Mouse (Mus musculus) intestine, embryonic 16.5 days (tissue): ENCODE data around the gene Irf4. TPM values are rescaled to one million over a fixed set of nuclear protein-coding genes. Genes with fewer than 3 reads are reported as not detected.

Source experiments
- ATAC-seq: fragments of 200-750 bp; cut with Nextera tagmentation; 2 replicates; pipeline ENCODE4 v1.8.0; 2017; ENCODE audit warnings: moderate TSS enrichment, moderate library complexity
- H3K27ac ChIP-seq: fragments of 300-500 bp; sonication (generic); 2 replicates; pipeline ENCODE4 v1.5.1; 2014; ENCODE audit warnings: mild to moderate bottlenecking, low read length
- H3K27me3 ChIP-seq: fragments of 300-500 bp; sonication (generic); replicated peaks from 2 replicates; pipeline ENCODE4 v1.6.1; 2014; ENCODE audit warnings: low read length, control low read depth, mixed read lengths; ENCODE audit not compliant: control insufficient read depth, insufficient read depth
- H3K36me3 ChIP-seq: fragments of 300-500 bp; sonication (generic); 2 replicates; pipeline ENCODE4 v1.6.1; 2014; ENCODE audit warnings: low read length, control low read depth; ENCODE audit not compliant: control insufficient read depth, insufficient read depth
- H3K4me1 ChIP-seq: fragments of 300-500 bp; sonication (generic); 2 replicates; pipeline ENCODE4 v1.6.1; 2014; ENCODE audit warnings: low read length, control low read depth, mixed read lengths; ENCODE audit not compliant: control insufficient read depth, insufficient read depth
- H3K4me2 ChIP-seq: fragments of 300-500 bp; sonication (generic); 2 replicates; pipeline ENCODE4 v1.6.1; 2014; ENCODE audit warnings: low read depth, low read length, control low read depth
- H3K4me3 ChIP-seq: fragments of 300-500 bp; sonication (generic); 2 replicates; pipeline ENCODE4 v1.5.1; 2014; ENCODE audit warnings: mild to moderate bottlenecking, low read length
- H3K9ac ChIP-seq: fragments of 300-500 bp; sonication (generic); 2 replicates; pipeline ENCODE4 v1.6.1; 2014; ENCODE audit warnings: low read depth, low read length
- H3K9me3 ChIP-seq: fragments of 300-500 bp; sonication (generic); 2 replicates; pipeline ENCODE4 v1.6.1; 2016; ENCODE audit warnings: low read length, control low read depth; ENCODE audit not compliant: control insufficient read depth
- WGBS: fragments of 180-500 bp; shearing (Covaris S2); extraction: QIAGEN DNeasy Blood & Tissue Kit; methylation state at CpG from one replicate; pipeline ENCODE4 v1.1.7; 2014; 5-methylcytosine and 5-hydroxymethylcytosine counted together
- polyA plus RNA-seq: library from polyadenylated mRNA; unstranded; fragments of >200 nt; fragmentation: Nextera tagmentation; extraction: Ambion mirVana; gene quantifications from 2 replicates; pipeline ENCODE4 v1.2.1, GENCODE M21; 2015

Irf4 gene
- polyA plus RNA-seq, 1 experiment from 2014 or later = 0.09 TPM

DNA sequence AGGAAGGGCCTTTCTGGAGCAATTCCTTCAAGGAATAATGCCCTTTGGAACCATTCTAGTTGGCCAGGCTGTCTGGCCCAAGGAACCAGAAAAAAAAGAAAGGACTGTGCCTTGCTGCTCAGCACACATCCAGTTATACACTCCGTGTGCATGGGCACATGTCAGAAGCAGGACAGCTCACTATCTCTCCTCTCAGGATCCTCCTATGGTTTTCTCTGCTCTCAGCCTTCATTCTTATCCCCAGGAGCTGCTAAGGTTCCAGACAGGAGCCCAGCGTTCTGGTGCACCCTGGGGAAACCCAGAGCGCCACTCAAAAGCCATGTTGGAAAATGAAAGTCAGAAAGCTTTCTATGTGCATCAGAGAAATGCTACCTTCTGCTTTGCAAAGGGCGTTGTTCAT is 33.5 kb upstream of the Irf4 start:
- H3K36me3 ChIP-seq = no peaks in the 10 kb centered on the region
- H3K9me3 ChIP-seq = no peaks in the 10 kb centered on the region
- no peak overlapping the region for H3K9ac ChIP-seq
- no peaks in the 10 kb centered on the region for H3K27me3 ChIP-seq
- 82% methylated on average over 4 of the region's 4 CpGs for WGBS
- ATAC-seq = no peak
- no peaks in the 10 kb centered on the region for H3K4me1 ChIP-seq
- H3K4me2 ChIP-seq = no peak overlapping the region
- H3K4me3 ChIP-seq = no peak overlapping the region
- H3K27ac ChIP-seq = no peak overlapping the region

DNA sequence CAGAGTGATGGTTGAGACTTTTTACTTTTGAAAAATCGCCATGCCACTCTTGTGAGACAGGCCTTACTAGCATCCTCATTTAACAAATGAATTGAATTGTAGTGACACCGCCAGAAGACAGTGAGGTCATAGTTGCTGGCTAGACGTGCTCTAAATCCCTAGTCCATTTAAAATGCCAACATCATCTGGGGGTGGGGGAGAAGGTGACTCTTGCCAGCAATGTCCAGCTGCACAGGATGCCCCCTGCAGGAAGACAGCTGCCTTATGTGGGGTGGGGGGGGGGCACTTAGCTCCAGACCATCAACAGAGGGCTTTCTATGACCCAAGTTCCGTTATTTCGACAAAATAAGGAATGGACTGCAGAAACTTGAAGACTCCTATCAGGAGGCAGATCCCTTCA is 32.4 kb upstream of the Irf4 start:
- no peak for ATAC-seq
- WGBS = 75% methylated on average over 5 of the region's 5 CpGs

DNA sequence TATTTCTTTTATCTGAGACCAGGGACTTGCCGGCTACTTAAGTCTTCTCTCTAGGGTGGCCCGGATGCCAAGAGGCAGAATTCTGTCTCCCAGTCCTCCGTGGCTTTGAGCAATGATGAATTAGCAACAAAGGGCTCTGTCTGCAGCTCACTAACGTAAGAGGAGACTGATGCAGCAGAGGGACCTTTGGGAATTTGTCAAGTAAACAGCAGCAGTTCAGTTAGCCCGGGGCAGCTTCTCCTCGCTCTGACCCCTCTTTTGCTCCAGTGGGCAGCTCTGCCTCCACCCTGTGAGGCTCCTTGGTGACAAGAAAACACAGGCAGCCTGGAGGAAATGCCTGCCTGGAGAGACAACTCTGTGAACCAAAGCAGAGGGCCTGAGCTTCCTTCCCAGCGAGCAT is 26.4 kb upstream of the Irf4 start:
- Histone ChIP-seq H3K9me3 (no peaks in the 10 kb centered on the region), H3K36me3 (no peaks in the 10 kb centered on the region), H3K9ac (no peak overlapping the region), H3K4me2 (no peak overlapping the region), H3K4me1 (peaks cover 6% of the 10 kb centered on the region; the same call in 1 of the 2 replicates), H3K27ac (no peak overlapping the region), H3K4me3 (no peak overlapping the region), H3K27me3 (no peaks in the 10 kb centered on the region)
- WGBS = 16% methylated on average over 7 of the region's 7 CpGs
- no peak for ATAC-seq

More for the DNA sequence above, 32.4 kb upstream of the Irf4 start:
- H3K36me3 ChIP-seq = no peaks in the 10 kb centered on the region
- H3K9ac ChIP-seq = no peak overlapping the region
- no peaks in the 10 kb centered on the region for H3K27me3 ChIP-seq
- no peak overlapping the region for H3K4me2 ChIP-seq
- no peak overlapping the region for H3K4me3 ChIP-seq
- H3K27ac ChIP-seq = no peak overlapping the region
- H3K9me3 ChIP-seq = no peaks in the 10 kb centered on the region
- H3K4me1 ChIP-seq = no peaks in the 10 kb centered on the region

DNA sequence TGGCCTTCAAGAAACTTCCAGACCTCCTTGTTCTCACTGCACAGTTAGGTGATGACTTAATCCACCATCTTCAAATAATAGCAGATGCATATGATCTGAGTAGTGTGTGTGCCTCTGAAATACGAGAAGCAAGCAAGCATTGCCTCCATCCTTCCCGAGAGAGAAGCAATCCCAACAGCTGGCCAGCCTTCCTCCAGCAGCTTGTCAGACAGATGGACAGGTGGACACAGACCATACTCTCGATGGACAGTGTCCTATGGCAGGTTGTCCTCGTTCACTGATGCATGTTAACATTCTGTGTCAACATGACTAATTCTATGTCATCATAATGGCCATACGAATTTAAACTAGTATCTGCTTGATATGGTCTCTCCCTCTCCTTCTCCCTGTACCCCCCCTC is 25.8 kb upstream of the Irf4 start:
- no peak overlapping the region for H3K4me3 ChIP-seq
- H3K9ac ChIP-seq = no peak overlapping the region
- no peaks in the 10 kb centered on the region for H3K36me3 ChIP-seq
- WGBS = 43% methylated on average over 5 of the region's 5 CpGs
- no peaks in the 10 kb centered on the region for H3K27me3 ChIP-seq
- H3K4me1 ChIP-seq = peaks cover 6% of the 10 kb centered on the region; the same call in 1 of the 2 replicates
- no peaks in the 10 kb centered on the region for H3K9me3 ChIP-seq
- no peak for ATAC-seq
- no peak overlapping the region for H3K27ac ChIP-seq
- no peak overlapping the region for H3K4me2 ChIP-seq

DNA sequence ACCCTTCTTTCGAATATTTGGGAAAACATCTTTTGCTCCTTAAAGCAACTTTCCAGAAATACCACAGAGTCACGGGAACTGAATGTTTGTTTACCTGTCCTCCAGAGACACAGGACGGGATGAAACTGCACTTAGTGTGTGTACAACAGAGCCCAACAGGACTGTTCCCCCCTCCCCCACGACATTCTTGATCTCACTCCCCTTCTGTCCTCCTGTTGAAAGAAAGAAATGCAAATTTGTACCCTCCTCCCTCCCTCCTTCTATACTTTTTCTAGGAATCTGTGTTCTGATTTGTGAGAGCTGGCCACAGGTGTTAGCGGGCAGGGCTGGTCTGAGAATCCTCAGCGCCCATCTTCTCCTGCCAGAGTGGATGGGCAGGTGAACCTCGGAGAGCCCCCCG is 25.2 kb upstream of the Irf4 start:
- no peak overlapping the region for H3K4me2 ChIP-seq
- H3K9me3 ChIP-seq = no peaks in the 10 kb centered on the region
- H3K4me3 ChIP-seq = no peak overlapping the region
- no peaks in the 10 kb centered on the region for H3K36me3 ChIP-seq
- WGBS = 53% methylated on average over 8 of the region's 8 CpGs
- peaks cover 6% of the 10 kb centered on the region; the same call in 1 of the 2 replicates for H3K4me1 ChIP-seq
- H3K27ac ChIP-seq = no peak overlapping the region
- no peaks in the 10 kb centered on the region for H3K27me3 ChIP-seq
- no peak for ATAC-seq
- H3K9ac ChIP-seq = no peak overlapping the region

DNA sequence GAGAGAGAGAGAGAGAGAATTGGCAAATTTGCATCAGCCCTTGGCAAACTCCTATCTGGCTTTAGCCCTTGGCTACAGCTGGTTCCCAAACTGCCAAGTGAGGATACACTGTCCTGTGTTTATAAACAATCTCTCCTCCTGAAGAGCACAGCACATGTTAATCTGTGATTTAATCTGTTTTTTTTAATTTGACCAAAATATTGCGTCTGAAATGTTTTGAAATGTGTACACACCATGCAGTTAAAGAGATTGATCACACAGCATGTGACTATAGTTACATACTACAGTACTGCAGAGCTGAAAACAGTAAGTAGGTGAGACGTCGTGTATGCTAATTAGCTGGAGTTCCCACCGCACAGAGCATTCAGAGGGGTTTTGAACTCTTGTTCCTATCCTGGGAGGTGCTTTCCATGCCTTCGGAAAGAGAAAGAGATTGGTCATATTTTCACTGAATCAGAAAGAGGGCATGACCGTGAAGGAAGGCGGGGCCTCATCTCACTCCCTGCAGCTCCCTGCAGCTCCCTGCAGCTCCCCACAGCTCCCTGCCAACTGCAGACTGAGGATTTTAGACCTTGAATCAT is 24.2 kb upstream of the Irf4 start:
- Histone ChIP-seq H3K9ac (no peak overlapping the region), H3K4me2 (0 out of 2 replicates have a peak overlapping the region, but pooled peaks have one; percentile 9), H3K36me3 (no peaks in the 10 kb centered on the region), H3K4me3 (no peak overlapping the region), H3K27me3 (no peaks in the 10 kb centered on the region), H3K27ac (no peak overlapping the region), H3K9me3 (no peaks in the 10 kb centered on the region), H3K4me1 (peaks cover 6% of the 10 kb centered on the region; the same call in 1 of the 2 replicates)
- WGBS = 27% methylated on average over 7 of the region's 7 CpGs
- peak; percentile 42; the same call in 1 of the 2 replicates for ATAC-seq

DNA sequence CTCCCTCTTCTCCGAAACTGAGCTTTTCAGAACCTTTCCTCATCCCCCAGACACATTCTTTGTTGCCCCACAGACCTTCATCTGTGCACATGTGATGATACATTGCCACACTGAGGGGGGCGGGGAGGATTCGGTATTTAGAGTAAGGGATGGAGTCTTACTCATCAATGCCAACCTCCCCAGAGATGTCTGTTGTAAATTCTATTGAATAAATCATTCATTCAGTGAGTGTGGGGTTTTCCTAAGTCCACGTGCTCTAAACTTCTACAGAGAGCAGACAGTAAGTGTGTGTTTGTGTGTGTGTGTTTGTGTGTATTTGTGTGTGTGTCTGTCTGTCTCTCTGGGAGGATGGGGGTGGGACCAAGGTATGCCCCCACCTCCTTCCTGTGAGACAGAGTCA is 22.1 kb upstream of the Irf4 start:
- Histone ChIP-seq H3K9me3 (no peaks in the 10 kb centered on the region), H3K4me3 (no peak overlapping the region), H3K4me1 (peaks cover 6% of the 10 kb centered on the region; the same call in 1 of the 2 replicates), H3K27me3 (no peaks in the 10 kb centered on the region), H3K36me3 (no peaks in the 10 kb centered on the region), H3K27ac (no peak overlapping the region), H3K4me2 (no peak overlapping the region), H3K9ac (no peak overlapping the region)
- 91% methylated on average over 4 of the region's 4 CpGs for WGBS
- ATAC-seq = no peak

DNA sequence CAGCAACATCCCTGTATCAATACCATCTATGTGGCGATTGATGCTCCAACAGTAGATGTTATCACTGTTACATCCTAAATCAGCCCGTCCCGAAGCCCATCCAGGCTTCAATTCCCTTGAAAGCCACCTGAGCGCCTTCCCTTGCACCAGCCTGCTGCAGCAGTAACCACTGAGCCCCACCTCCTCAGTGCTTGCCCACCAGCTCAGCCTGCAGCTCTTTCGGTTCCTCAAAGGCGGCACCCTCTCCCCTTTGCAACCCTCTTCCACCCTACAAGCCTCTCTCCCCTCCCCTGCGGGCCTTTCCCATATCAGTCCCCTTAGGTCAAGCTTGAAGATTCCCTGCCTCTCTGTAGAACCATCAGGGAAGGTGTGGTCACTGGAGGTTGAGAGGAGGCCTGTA is 20.9 kb upstream of the Irf4 start:
- Histone ChIP-seq H3K27me3 (no peaks in the 10 kb centered on the region), H3K4me1 (peaks cover 6% of the 10 kb centered on the region; the same call in 1 of the 2 replicates), H3K9ac (no peak overlapping the region), H3K36me3 (no peaks in the 10 kb centered on the region), H3K4me2 (no peak overlapping the region), H3K9me3 (no peaks in the 10 kb centered on the region), H3K4me3 (no peak overlapping the region), H3K27ac (no peak overlapping the region)
- WGBS = 92% methylated on average over 7 of the region's 7 CpGs
- no peak for ATAC-seq

DNA sequence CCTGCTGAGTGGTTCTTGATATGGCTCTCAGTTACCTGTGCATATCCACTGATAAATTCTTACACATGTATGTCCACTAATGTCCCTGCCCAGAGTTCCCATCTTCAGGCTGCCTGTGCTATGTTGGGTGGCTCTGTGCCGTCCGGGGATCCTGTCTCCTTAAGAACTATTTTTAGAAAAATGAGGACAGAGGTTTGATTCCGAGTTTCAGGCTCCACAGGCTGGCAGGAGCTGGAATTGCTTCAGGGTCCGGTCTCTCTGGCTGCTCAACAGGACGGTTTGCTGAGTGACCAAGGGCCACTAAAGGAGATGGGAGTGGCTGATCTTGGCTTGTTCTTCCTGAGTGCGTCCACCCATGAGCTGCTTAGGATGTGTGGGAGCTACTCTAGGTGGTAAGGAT is 19.8 kb upstream of the Irf4 start:
- no peak overlapping the region for H3K4me3 ChIP-seq
- H3K4me2 ChIP-seq = no peak overlapping the region
- H3K4me1 ChIP-seq = peaks cover 6% of the 10 kb centered on the region; the same call in 1 of the 2 replicates
- ATAC-seq = no peak
- no peaks in the 10 kb centered on the region for H3K9me3 ChIP-seq
- no peaks in the 10 kb centered on the region for H3K27me3 ChIP-seq
- H3K27ac ChIP-seq = no peak overlapping the region
- WGBS = 38% methylated on average over 6 of the region's 6 CpGs
- H3K9ac ChIP-seq = no peak overlapping the region
- H3K36me3 ChIP-seq = no peaks in the 10 kb centered on the region
